16 mouse cellular contexts compared by ENCODE assay signal in genomic region chr6:54737684-54738083, GRCm38 (mm10). TPM values are rescaled to one million over a fixed set of nuclear protein-coding genes. Genes with fewer than 3 reads are reported as not detected.
DNase-seq lines count a peak whose midpoint lies in the region; ATAC-seq lines count a peak whose summit lies in the region.
"Had no signal": no experiment of that assay in that cellular context is flagged by ENCODE, and none has a peak within 500 bp of the region (broad histone marks: within the 10 kb centered on the region; RNA-seq: fewer than 3 reads in every experiment).

No protein-coding gene starts in this region.

- peak; percentile 95 for ATAC-seq in CD4-positive, CD25-positive, alpha-beta regulatory T cell, adult 4 months
- peak; percentile 69 for ATAC-seq in granulocyte monocyte progenitor cell, adult 5-6 weeks (replicated peaks; ENCODE audit: poor library complexity, severe bottlenecking)
- ATAC-seq: liver, embryonic 12.5 days had no signal

- peak; percentile 38 to 49 for DNase-seq in spleen, postnatal 36 days (ENCODE audit: low spot score in 2 of 2)
- no peak for DNase-seq in spleen, postnatal 4 days (ENCODE audit: low spot score in 2 of 2)
- DNase-seq in natural killer cell, adult 2 months (ENCODE audit: low spot score in 2 of 2) = peak; percentile 59 to 63
- DNase-seq in adrenal gland, adult 2 months = no peak
- no peak for DNase-seq in frontal cortex, postnatal 10 days (ENCODE audit: low spot score in 2 of 2)
- no peak for DNase-seq in kidney, adult 18-20 months
- DNase-seq: cerebellum, adult 9-10 months; gastrocnemius, postnatal 36 days; kidney, adult 9 months; kidney, postnatal 36 days; layer of hippocampus, adult 9-11 months; lung, embryonic 14.5 days; thymus, postnatal 36 days had no signal

RNA-seq across cellular contexts. Expression of gene Mturn, which starts 56.3 kb away (rescaled TPM):
- 10 to 100 TPM; 22.2 to 26.3 TPM for polyA plus RNA-seq in CD4-positive, CD25-positive, alpha-beta regulatory T cell, adult 4 months (2017; shearing (Covaris generic))
- total RNA-seq in granulocyte monocyte progenitor cell, adult 5-6 weeks (2014; fragmentation: Nextera tagmentation) = 0.04 TPM in 1 of 2 replicates, not detected in the other
- total RNA-seq in granulocyte monocyte progenitor cell, adult 5-6 weeks (2017) = 0.13 TPM in 1 of 2 replicates, not detected in the other
- total RNA-seq in adrenal gland, adult 2 months (2021) = 10 to 100 TPM; 10.0 to 21.1 TPM
- polyA plus RNA-seq in adrenal gland, adult 2 months (2012; rRNA removed) = 11.1 and 18.6 TPM in 2 replicates

Comparison
In these comparisons a context has a peak if more than half of its experiments do, and no peak if none do; other contexts are left out.
1. DNase-seq: peak in spleen, postnatal 36 days (2 of 2) and natural killer cell, adult 2 months (2 of 2); none in spleen, postnatal 4 days (0 of 2), adrenal gland, adult 2 months (single experiment), frontal cortex, postnatal 10 days (0 of 2) and kidney, adult 18-20 months (single experiment).
2. RNA of gene Mturn, which starts 56.3 kb away (total RNA-seq): 10.0 to 21.1 TPM in adrenal gland, adult 2 months; 0.04 to 0.13 TPM in granulocyte monocyte progenitor cell, adult 5-6 weeks; every median in the first group is over 4 times any median in the second.